11 mouse cellular contexts compared by ENCODE assay signal in the genomic region with DNA sequence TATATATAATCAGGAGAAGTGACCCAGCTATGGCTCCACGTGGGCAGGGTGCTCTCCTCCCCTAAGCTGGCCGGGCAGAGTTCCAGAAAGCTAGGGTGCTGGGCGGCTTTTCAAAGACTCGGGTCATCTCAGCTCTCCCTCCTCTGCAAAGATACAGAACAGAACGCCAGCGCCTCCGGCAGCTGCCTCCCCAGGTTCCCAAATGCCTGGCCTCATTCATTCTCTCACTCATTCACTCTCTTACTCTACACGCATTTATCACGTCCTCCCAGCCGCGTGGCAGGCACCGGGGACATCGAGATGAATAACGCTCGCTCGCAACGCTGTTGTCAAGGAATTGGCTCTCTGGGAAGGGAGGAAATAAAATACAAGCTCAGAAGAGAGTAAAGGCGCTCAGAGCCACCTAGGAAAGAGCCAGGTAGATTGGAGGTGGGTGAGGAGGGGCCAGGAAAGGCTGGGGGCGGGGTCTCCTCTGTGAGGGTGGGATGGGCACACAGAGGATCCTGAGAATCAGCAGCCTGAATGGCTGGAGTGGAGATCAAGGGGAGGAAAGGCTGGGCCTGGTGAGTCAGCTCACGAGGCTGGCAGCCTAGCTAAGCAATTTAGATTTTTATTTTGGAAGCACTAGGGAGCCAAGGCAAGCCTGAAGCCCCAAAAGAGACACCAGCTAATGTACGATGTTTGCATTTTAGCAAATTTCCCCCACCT. TPM values are rescaled to one million over a fixed set of nuclear protein-coding genes. Genes with fewer than 3 reads are reported as not detected.
DNase-seq lines count a peak whose midpoint lies in the region; ATAC-seq and TF ChIP-seq lines count a peak whose summit lies in the region.
"Had no signal": no experiment of that assay in that cellular context is flagged by ENCODE, and none has a peak within 500 bp of the region (broad histone marks: within the 10 kb centered on the region; RNA-seq: fewer than 3 reads in every experiment).

No protein-coding gene starts in this region.

- H3K4me2 ChIP-seq in limb, embryonic 12.5 days: peak overlapping the region; percentile 21; the same call in 1 of the 2 replicates
- peak overlapping the region; percentile 30 for H3K4me2 ChIP-seq in neural tube, embryonic 11.5 days (ENCODE audit: low read depth)
- H3K4me2 ChIP-seq: lung, embryonic 15.5 days had no signal

- H3K4me3 ChIP-seq in limb, embryonic 12.5 days (replicated peaks): no peak overlapping the region
- no peak overlapping the region for H3K4me3 ChIP-seq in limb, embryonic 10.5 days
- H3K4me3 ChIP-seq in neural tube, embryonic 11.5 days (ENCODE audit: low read depth, low read length): no peak overlapping the region
- H3K4me3 ChIP-seq: lung, embryonic 15.5 days had no signal

- peaks cover 43% of the 10 kb centered on the region for H3K27me3 ChIP-seq in limb, embryonic 12.5 days
- H3K27me3 ChIP-seq in limb, embryonic 10.5 days (ENCODE audit: low read depth, poor library complexity, severe bottlenecking): peaks cover 53% of the 10 kb centered on the region
- H3K27me3 ChIP-seq in neural tube, embryonic 11.5 days (ENCODE audit: control insufficient read depth, insufficient read depth, low read length): 0 out of 2 replicates have a peak, but pooled peaks cover 5% of the 10 kb centered on the region
- H3K27me3 ChIP-seq: lung, embryonic 15.5 days had no signal

- H3K36me3 ChIP-seq in limb, embryonic 12.5 days: no peaks in the 10 kb centered on the region
- H3K36me3 ChIP-seq in limb, embryonic 10.5 days: no peaks in the 10 kb centered on the region
- no peaks in the 10 kb centered on the region for H3K36me3 ChIP-seq in neural tube, embryonic 11.5 days (ENCODE audit: control insufficient read depth, insufficient read depth, low read length)
- H3K36me3 ChIP-seq: lung, embryonic 15.5 days had no signal

- no peak overlapping the region for H3K9ac ChIP-seq in limb, embryonic 12.5 days (replicated peaks)
- H3K9ac ChIP-seq in neural tube, embryonic 11.5 days (ENCODE audit: low read length): peak overlapping the region; percentile 24; the same call in 1 of the 2 replicates
- H3K9ac ChIP-seq: lung, embryonic 15.5 days had no signal

- no peaks in the 10 kb centered on the region for H3K9me3 ChIP-seq in limb, embryonic 12.5 days
- H3K9me3 ChIP-seq in limb, embryonic 10.5 days (replicated peaks): no peaks in the 10 kb centered on the region
- H3K9me3 ChIP-seq in neural tube, embryonic 11.5 days (ENCODE audit: control insufficient read depth, low read length): no peaks in the 10 kb centered on the region
- H3K9me3 ChIP-seq: lung, embryonic 15.5 days had no signal

- no peak for TF ChIP-seq CTCF in brain, embryonic 14.5 days (IDR thresholded peaks at IDR 0.05; ENCODE audit: borderline replicate concordance, extremely low read depth, insufficient read depth, insufficient read length)

- peak; percentile 50 to 61 for DNase-seq in cerebellum, postnatal 14 days
- no peak for DNase-seq in cerebellum, adult 9-10 months
- no peak for DNase-seq in limb, embryonic 10.5 days (ENCODE audit: low spot score)
- DNase-seq in brain, embryonic 14.5 days (ENCODE audit: low read depth): peak; percentile 66
- DNase-seq in neural tube, embryonic 11.5 days (ENCODE audit: low spot score): peak; percentile 60
- no peak for DNase-seq in layer of hippocampus, postnatal 10 days (ENCODE audit: low spot score in 2 of 2)
- no peak for DNase-seq in thymus, postnatal 0 days (ENCODE audit: low spot score)
- DNase-seq: B cell, adult 2 months had no signal

- no peak for TF ChIP-seq POLR2A in brain, embryonic 14.5 days (IDR thresholded peaks at IDR 0.05; ENCODE audit: borderline replicate concordance, extremely low read depth, insufficient read depth, insufficient read length, poor library complexity, severe bottlenecking)

- 22% methylated on average over 21 of the region's 21 CpGs for WGBS in limb, embryonic 12.5 days
- WGBS in limb, embryonic 10.5 days: 34% methylated on average over 21 of the region's 21 CpGs
- WGBS in neural tube, embryonic 11.5 days: 19% methylated on average over 21 of the region's 21 CpGs

- H3K27ac ChIP-seq in limb, embryonic 12.5 days: no peak overlapping the region
- no peak overlapping the region for H3K27ac ChIP-seq in limb, embryonic 10.5 days
- peak overlapping the region; percentile 42; the same call in 1 of the 2 replicates for H3K27ac ChIP-seq in neural tube, embryonic 11.5 days (ENCODE audit: low read depth, low read length)
- H3K27ac ChIP-seq: lung, embryonic 15.5 days had no signal

- ATAC-seq in limb, embryonic 12.5 days (ENCODE audit: insufficient number of reproducible peaks, insufficient read depth, low FRiP score, low TSS enrichment, low read depth): no peak
- ATAC-seq in neural tube, embryonic 11.5 days (ENCODE audit: insufficient read depth, low FRiP score, low TSS enrichment): no peak

- H3K4me1 ChIP-seq in limb, embryonic 12.5 days (replicated peaks): peaks cover 12% of the 10 kb centered on the region; the same call in 1 of the 2 replicates
- peaks cover 16% of the 10 kb centered on the region; the same call in 1 of the 2 replicates for H3K4me1 ChIP-seq in limb, embryonic 10.5 days
- H3K4me1 ChIP-seq in neural tube, embryonic 11.5 days (ENCODE audit: control insufficient read depth, insufficient read depth, low read length): peaks cover 9% of the 10 kb centered on the region; the same call in 1 of the 2 replicates
- H3K4me1 ChIP-seq: lung, embryonic 15.5 days had no signal

RNA-seq across cellular contexts. Expression of a gene that starts 18.7 kb away (rescaled TPM):
- 3.8 and 5.2 TPM in 2 replicates for polyA plus RNA-seq in limb, embryonic 12.5 days (2016; fragmentation: Nextera tagmentation; extraction: Ambion mirVana)
- polyA plus RNA-seq in limb, embryonic 10.5 days (2016; fragmentation: Nextera tagmentation; extraction: Ambion mirVana): 0.41 and 1.1 TPM in 2 replicates
- 117 and 152 TPM in 2 replicates for polyA plus RNA-seq in brain, embryonic 14.5 days (2012; rRNA removed)
- 25.6 and 30.0 TPM in 2 replicates for polyA plus RNA-seq in neural tube, embryonic 11.5 days (2014; fragmentation: Nextera tagmentation; extraction: Ambion mirVana)
- total RNA-seq in layer of hippocampus, postnatal 10 days (2021): 10 to 100 TPM; 73.0 to 74.9 TPM
- polyA plus RNA-seq in thymus, postnatal 0 days (2015; fragmentation: Nextera tagmentation; extraction: Ambion mirVana): 0.50 and 0.60 TPM in 2 replicates
- total RNA-seq: hematopoietic stem cell, adult 5-6 weeks had no signal

Comparison
In these comparisons a context has a peak if more than half of its experiments do, and no peak if none do; other contexts are left out.
1. DNase-seq: peak in cerebellum, postnatal 14 days (2 of 2), brain, embryonic 14.5 days (single experiment) and neural tube, embryonic 11.5 days (single experiment); none in cerebellum, adult 9-10 months (single experiment), limb, embryonic 10.5 days (single experiment), layer of hippocampus, postnatal 10 days (0 of 2) and thymus, postnatal 0 days (single experiment).